Mouse (Mus musculus): Measurements from ENCODE around the gene Tgoln1.

Tgoln1 gene

GRCm38 (mm10) chr6:72616643-72617288, at the start of gene Tgoln1:
TSS of gene Tgoln1 (minus strand) at chr6:72617000.
- DNase-seq: peak; percentile 95 to 97

- no peak for DNase-seq
Observed at GRCm38 (mm10) chr6:72664290-72664689, 47.5 kb upstream of the Tgoln1 start.

- DNase-seq: no peak
Observed at GRCm38 (mm10) chr6:72663000-72663399, 46.2 kb upstream of the Tgoln1 start.

GRCm38 (mm10) chr6:72660391-72660720, 43.6 kb upstream of the Tgoln1 start:
- DNase-seq: no peak

- peak; percentile 47 to 56 for DNase-seq
Observed at GRCm38 (mm10) chr6:72659717-72660390, 43.1 kb upstream of the Tgoln1 start.

- DNase-seq: no peak
Observed at GRCm38 (mm10) chr6:72658006-72658405, 41.2 kb upstream of the Tgoln1 start.

- DNase-seq: no peak
Observed at GRCm38 (mm10) chr6:72656053-72656442, 39.2 kb upstream of the Tgoln1 start.

- DNase-seq: peak; percentile 83 to 90
Observed at GRCm38 (mm10) chr6:72655309-72656052, 38.7 kb upstream of the Tgoln1 start.

GRCm38 (mm10) chr6:72654355-72654754, 37.6 kb upstream of the Tgoln1 start:
- DNase-seq: no peak

- DNase-seq: no peak
Observed at GRCm38 (mm10) chr6:72653419-72653818, 36.6 kb upstream of the Tgoln1 start.

GRCm38 (mm10) chr6:72650338-72650851, 33.6 kb upstream of the Tgoln1 start:
- DNase-seq: peak; percentile 50 to 56

GRCm38 (mm10) chr6:72648002-72648595, 31.3 kb upstream of the Tgoln1 start:
- no peak for DNase-seq

GRCm38 (mm10) chr6:72647383-72647820, 30.6 kb upstream of the Tgoln1 start:
- peak; percentile 84 to 86 for DNase-seq

GRCm38 (mm10) chr6:72645364-72645763, 28.6 kb upstream of the Tgoln1 start:
- DNase-seq: no peak

GRCm38 (mm10) chr6:72644576-72644975, 27.8 kb upstream of the Tgoln1 start:
- DNase-seq: no peak

GRCm38 (mm10) chr6:72641218-72641954, 24.6 kb upstream of the Tgoln1 start:
- no peak for DNase-seq

- no peak for DNase-seq
Observed at GRCm38 (mm10) chr6:72636940-72637339, 20.1 kb upstream of the Tgoln1 start.

GRCm38 (mm10) chr6:72635760-72636431, 19.1 kb upstream of the Tgoln1 start:
- peak; percentile 60 to 74 for DNase-seq

GRCm38 (mm10) chr6:72634311-72634710, 17.5 kb upstream of the Tgoln1 start:
- no peak for DNase-seq

- DNase-seq: no peak
Observed at GRCm38 (mm10) chr6:72631700-72632099, 14.9 kb upstream of the Tgoln1 start.

GRCm38 (mm10) chr6:72630961-72631360, 14.2 kb upstream of the Tgoln1 start:
- DNase-seq: no peak

GRCm38 (mm10) chr6:72630370-72630769, 13.6 kb upstream of the Tgoln1 start:
- no peak for DNase-seq

Measured in kidney, postnatal 4 days (tissue).